Mouse (Mus musculus): Measurements from ENCODE around the gene Tshz2. TPM values are rescaled to one million over a fixed set of nuclear protein-coding genes. Genes with fewer than 3 reads are reported as not detected.
"Not testable (repeated sequence)": the region's sequence is repeated elsewhere in the genome, so short reads cannot be mapped to it uniquely, and the experiment has no call there.

Tshz2 gene
- total RNA-seq (2022) = 10 to 100 TPM; 11.0 to 14.1 (median 12.1) TPM

- DNase-seq (ENCODE audit: low spot score) = peak; percentile 74
These were observed at the start of gene Tshz2 for GRCm38 (mm10) chr2:169632338-169633151. TSS of gene Tshz2 (plus strand) at chr2:169633013.

DNA sequence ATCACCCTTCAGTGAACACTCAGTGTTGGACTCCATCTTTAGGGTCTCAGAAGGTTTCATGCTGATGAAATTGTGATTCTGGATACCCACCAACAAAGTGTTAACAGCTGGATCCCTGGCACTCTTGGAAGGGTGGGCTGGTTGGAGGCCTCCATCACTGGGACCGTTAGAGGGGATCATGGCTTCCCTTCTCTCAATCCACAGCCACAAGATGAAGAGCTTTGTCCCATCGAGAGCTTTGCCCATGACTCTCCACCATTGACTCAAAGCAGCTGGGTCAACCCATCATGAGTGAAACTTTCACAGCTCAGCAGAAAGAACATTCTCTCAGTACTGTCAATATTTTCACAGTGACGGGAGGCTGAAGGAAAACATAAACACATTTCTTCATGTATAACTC is 49.3 kb upstream of the Tshz2 start:
- no peak for DNase-seq (ENCODE audit: low spot score)

DNA sequence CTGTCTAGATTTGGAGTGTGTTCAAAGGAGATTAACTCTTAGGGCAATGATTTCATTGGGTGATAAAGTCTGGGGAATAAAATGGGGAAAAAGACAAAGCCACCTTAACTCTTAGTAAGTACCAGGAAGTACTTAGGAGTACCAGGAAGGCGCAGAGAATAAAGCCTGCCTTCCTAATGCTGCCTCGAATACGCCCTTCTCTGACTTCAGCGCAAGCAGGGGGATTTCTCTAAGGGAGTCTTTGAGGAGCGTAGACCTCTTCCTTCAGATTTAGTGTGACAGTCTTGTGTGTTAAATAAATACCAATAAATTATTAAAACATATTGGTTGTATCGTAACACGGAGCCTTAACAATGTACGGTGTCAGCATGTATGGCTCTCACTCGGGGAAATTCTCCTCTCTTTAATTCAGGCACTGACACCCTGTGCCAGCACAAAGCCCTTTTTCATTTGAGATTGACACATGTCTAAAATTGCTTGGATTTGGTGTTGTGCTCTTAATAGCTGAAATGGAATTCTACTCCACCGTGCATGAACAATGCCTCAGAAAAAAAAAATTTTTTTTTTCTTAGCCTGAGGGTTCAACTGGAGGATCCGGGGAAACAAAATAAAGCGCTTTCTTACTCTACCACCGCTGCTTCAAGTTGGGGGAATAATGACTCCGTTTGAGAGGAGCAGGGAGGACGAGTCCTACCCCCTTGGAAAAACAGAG is 47.9 kb upstream of the Tshz2 start:
- DNase-seq (ENCODE audit: low spot score) = no peak

DNA sequence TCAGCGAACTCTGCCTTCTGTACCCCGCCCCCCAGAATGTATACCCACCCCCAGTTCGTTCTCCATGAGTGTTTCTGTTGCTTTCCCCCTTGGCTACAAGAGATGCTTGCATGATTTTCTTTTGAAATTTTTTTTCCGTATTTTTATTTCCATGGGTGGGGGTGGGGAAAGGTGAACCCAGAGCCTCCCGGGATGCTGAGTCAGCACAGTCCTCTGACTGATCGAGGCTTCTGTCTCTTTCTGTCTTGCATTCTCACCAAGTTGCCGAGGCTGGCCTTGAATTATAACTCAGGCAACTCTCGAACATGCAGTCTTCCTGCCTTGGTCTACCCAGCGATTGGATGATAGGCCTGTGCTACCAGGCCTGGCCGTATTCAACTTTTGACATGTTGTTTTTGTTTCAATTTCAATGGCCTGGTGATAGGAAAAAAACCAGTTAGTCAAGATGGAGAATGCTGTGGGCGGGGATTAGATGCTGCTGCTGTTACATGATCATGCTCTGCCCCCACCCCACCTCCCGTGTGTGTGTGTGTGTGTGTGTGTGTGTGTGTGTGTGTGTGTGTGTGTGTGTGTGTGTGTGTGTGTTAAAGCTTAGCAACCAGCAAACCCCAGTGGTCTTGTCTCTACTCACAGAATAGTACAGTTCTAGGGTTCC is 47.1 kb upstream of the Tshz2 start:
- no peak for DNase-seq (ENCODE audit: low spot score)

DNA sequence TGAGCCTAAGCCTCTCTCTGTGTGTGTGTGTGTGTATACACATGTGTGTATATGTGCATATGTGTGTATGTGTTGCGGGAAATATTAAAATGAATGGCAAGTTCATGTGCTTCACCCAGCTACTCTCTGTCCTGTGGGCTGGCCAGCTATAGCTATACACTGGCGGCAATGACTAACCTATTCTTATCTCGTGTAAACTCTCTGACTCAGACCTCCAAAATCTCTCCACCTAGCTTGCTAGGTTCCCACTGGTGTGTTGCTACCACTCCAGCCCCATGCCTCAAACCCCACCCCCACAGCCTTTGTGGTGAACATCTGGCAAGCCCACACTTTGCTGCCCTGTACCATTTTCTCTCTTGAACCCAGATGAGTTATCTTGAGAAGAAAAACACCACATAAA is 46.1 kb upstream of the Tshz2 start:
- no peak for DNase-seq (ENCODE audit: low spot score)

GRCm38 (mm10) chr2:169587645-169588044 is 45.2 kb upstream of the Tshz2 start, which contains the start of gene Gm11011:
TSS of gene Gm11011 (minus strand) at chr2:169587745.
- not testable (repeated sequence) for DNase-seq (ENCODE audit: low spot score)

DNA sequence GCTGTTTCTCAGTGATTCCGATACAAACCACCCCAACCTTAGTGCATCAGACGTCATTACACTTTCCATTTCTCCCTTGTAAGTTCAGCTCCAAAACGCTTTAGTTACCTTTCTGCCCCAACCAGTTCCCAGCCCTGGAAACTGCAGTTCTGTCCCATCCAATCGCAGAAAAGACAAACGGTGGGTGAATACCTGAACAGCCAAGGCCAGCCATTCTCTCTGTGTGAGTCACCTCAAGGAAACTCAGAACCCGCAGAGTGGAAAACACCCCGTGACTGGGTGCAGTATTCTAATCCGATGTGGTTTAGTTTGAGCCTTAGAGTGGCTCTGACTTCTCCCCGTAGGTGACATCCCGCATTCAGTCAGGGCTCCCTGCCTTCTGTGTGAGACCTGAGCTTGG is 43.1 kb upstream of the Tshz2 start:
- DNase-seq (ENCODE audit: low spot score) = no peak

DNA sequence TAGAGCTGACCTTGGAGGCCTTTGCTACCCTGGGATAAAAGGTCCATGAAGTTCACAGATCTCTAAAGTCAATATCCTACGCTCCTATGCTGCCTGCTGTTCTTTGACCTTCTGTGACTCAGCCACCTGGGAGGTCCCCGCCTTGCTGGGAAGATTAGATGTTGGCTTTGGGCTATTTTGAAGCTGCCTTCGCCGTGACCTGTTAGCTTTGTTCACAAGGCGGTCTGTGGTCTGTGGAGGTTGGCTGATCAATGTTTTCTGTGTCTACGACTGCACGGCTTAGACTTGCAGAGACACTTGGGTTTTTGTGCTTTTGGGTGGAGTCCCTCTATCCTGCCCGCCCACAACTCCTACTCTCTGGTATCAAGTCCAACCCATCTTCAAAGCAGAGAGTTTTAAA is 42.4 kb upstream of the Tshz2 start:
- DNase-seq (ENCODE audit: low spot score) = no peak

DNA sequence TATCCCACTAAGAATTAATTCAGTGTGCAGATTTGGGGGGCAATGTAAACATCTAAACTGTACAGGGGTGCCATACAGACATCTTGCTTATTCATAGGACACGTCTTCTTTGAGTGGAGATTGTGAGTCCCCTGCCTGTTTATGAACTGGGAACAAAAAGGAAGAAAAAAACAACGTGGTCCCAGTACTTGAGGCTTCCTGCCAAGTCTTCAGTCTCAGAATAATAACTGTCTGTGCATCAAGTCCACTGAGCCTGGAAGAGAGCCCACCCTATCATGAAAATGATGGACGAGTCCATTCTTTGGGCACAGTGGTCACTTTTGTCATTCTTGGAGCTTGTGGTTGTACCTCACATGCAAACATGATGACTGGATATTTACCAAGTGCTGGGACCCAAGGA is 39.1 kb upstream of the Tshz2 start:
- DNase-seq (ENCODE audit: low spot score) = no peak

DNA sequence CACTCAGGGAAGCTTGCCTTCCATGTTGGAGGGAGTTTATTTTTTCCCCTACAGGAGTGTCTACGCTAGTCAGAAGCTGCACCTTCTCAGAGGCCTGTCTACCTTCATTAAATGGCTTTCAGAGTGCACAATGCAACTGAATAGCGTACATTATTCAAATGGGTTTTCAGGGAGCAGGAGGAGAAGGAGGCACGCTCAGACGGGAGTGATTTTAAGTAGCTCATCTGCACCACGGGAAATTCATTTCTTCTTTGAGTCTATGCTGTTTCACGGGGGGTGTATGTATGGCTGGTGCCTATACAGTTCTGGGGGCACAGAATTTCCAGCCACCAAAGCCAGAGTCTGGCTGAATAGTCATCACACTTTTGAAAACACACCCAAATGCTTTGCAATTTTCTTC is 35.5 kb upstream of the Tshz2 start:
- DNase-seq (ENCODE audit: low spot score) = no peak

DNA sequence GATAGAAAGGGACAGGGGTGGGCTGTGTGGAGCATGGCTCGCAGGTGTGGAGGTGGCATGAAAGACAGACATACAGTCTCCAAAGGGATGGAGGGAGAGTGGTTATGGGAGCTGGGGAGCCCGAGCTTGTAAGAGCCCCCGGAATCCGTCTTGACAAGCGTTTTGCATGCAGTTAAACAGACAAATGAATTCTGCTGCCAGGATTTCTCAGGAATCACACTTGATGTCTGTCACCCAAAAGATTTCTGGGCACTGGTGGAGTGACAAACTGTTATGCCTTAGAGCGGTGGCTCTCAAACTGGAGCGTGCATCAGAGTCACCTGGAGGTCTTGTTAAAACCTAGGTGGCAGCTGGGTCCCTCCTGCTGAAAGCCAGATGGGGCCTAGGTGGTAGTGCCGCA is 34.8 kb upstream of the Tshz2 start:
- no peak for DNase-seq (ENCODE audit: low spot score)

GRCm38 (mm10) chr2:169599591-169599990 is 33.2 kb upstream of the Tshz2 start:
- DNase-seq (ENCODE audit: low spot score) = no peak

DNA sequence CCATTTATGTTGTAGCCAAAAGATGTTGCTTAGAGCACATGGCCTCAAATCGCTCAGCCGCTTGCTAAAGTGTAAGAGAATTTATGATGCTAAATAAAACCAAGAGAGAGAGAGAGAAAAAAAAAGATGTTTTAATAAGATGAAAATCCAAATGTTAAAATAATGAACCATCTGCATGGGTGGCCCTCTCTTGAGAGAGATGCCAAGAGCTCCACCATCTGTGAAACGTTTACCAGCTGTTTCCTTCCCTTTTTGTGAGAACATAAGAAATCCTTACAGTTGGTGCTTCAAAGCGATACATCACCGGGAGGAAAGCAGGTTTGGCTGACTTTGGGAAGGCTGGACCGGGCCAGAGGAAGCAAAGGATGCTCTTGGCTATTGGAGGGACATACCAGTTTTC is 32.6 kb upstream of the Tshz2 start:
- DNase-seq (ENCODE audit: low spot score) = no peak

- no peak for DNase-seq (ENCODE audit: low spot score)
These were observed 25.7 kb upstream of the Tshz2 start for GRCm38 (mm10) chr2:169606901-169607678.

- DNase-seq (ENCODE audit: low spot score) = no peak
These were observed 25.0 kb upstream of the Tshz2 start for GRCm38 (mm10) chr2:169607787-169608186.

- no peak for DNase-seq (ENCODE audit: low spot score)
These were observed 22.9 kb upstream of the Tshz2 start for GRCm38 (mm10) chr2:169609956-169610355.

DNA sequence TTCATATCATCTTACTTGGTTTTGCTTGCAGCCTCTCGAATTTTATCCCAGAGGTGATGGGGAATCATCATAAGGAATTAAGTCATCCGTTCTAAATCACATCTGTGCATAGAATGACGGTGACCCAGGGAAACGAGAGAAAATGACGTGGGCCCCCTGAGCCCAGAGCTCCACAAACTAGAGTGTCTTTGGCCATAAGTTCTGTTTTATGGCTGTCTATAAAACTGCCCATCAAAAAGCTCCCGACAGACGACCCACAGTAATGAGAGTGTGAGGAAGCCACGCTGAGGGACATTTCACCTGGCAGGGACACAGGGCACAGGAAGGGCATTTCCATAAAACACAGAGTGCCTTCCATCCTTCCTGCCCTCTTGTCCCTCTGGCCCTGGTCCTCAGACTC is 21.9 kb upstream of the Tshz2 start:
- no peak for DNase-seq (ENCODE audit: low spot score)

GRCm38 (mm10) chr2:169611557-169611956 is 21.3 kb upstream of the Tshz2 start:
- no peak for DNase-seq (ENCODE audit: low spot score)

DNA sequence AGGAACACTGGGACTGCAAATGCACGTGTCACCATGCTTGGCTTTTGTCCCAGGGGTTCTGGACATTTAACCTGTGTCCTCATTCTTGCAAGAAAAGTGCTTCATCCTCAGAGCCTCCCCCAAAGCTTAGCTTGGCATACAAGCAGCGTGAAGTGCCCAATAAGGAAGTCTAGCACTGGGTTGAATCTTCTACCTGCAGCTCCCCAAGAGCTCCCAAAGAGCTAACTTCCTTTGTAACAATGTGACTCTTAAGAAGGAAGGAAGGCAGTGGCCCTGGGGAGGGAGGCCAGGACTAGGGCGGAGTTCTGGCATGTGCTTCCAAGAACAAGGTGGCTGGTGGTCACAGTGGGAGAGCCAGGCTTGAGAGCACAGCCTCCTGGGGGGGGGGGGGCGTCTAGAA is 18.1 kb upstream of the Tshz2 start:
- DNase-seq (ENCODE audit: low spot score) = no peak

GRCm38 (mm10) chr2:169615998-169616397 is 16.8 kb upstream of the Tshz2 start:
- no peak for DNase-seq (ENCODE audit: low spot score)

DNA sequence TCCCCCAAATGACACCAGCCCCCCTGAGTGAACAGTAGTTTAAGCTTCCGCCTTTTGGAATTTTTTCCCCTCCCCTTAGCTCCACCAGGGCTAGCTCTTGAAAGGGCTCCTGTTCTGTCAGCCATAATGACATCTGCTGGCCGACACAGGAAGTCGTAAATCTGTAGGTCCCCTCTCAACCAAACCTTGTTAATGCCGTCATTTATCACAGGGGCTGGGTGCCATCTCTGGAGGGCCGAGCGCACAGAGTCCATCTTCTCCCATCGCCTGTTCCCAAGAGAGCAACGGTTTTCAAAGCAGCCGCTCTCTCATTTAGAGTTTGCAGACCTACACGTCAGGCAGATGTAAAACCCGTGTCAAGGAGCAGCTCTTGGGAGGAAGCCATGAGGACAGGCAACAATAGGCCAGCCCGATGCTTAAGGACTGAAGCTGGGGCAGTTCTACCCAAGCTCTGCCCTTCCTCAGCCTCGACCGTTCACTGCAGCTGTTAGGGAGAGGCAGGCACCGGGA is 11.6 kb upstream of the Tshz2 start:
- no peak for DNase-seq (ENCODE audit: low spot score)

- no peak for DNase-seq (ENCODE audit: low spot score)
These were observed 2.7 kb upstream of the Tshz2 start for GRCm38 (mm10) chr2:169630070-169630469.
